ENCODE assay signal across 9 mouse cellular contexts in the genomic region with DNA sequence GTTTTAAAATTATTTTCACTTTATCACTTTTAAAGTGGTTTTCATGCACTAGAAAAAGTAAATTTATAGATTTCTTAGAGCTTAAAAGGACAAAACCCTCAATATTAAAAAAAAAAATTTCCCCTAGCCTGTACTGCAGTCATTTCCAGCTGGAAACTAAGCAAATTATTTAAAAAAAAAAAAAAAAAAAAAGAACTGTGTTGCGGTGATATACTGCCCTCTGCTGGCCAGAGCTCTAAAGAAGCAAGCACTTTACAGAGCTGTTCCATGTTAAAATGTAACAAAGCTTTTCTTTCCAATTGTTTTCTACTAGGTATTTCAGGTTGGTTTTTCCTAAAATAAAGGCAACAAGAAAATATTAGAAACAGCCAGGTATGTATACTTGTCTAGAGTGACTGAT. TPM values are rescaled to one million over a fixed set of nuclear protein-coding genes. Genes with fewer than 3 reads are reported as not detected.
DNase-seq lines count a peak whose midpoint lies in the region.
"Had no signal": no experiment of that assay in that cellular context is flagged by ENCODE, and none has a peak within 500 bp of the region (broad histone marks: within the 10 kb centered on the region; RNA-seq: fewer than 3 reads in every experiment).

No protein-coding gene starts in this region.

- intact Hi-C loops in heart, postnatal 14 days (cut with DNase I), result loop anchor here (2.0 to 10.0 kb wide), 7 partner anchors 129 to 979 kb away; a partner anchor contains a TSS

- DNase-seq in gastrocnemius, adult 18-20 months (ENCODE audit: low spot score), result peak; percentile 21
- no peak for DNase-seq in gastrocnemius, postnatal 25 days
- peak; percentile 15 for DNase-seq in ovary, postnatal 36 days (ENCODE audit: low spot score)
- DNase-seq in ovary, adult 18-20 months (ENCODE audit: low spot score), result no peak
- peak; percentile 40 for DNase-seq in c-Kit-positive CD71-negative TER-119-negative erythroid progenitor cells, embryonic 14.5 days (ENCODE audit: low read depth)
- DNase-seq in heart, postnatal 14 days, result peak; percentile 56 to 70
- peak; percentile 65 for DNase-seq in lung, postnatal 14 days
- peak; percentile 23 for DNase-seq in thymus, postnatal 36 days

RNA-seq across cellular contexts. Expression of a gene that starts 4.4 kb away (rescaled TPM):
- not detected for total RNA-seq in gastrocnemius, adult 18-20 months (2021)
- total RNA-seq in gastrocnemius, postnatal 25 days (2021), result not detected
- not detected for total RNA-seq in heart, postnatal 14 days (2021)
- total RNA-seq: hematopoietic stem cell, adult 5-6 weeks had no signal

RNA-seq across cellular contexts. Expression of a gene that starts 24.8 kb away (rescaled TPM):
- total RNA-seq in gastrocnemius, adult 18-20 months (2021), result under 1 TPM; 0.11 to 0.69 TPM
- under 1 TPM; 0.46 to 0.92 TPM for total RNA-seq in gastrocnemius, postnatal 25 days (2021)
- 1 to 10 TPM; 1.4 to 1.7 TPM for total RNA-seq in heart, postnatal 14 days (2021)

Comparison
In these comparisons a context has a peak if more than half of its experiments do, and no peak if none do; other contexts are left out.
1. DNase-seq: peak in gastrocnemius, adult 18-20 months (single experiment), ovary, postnatal 36 days (single experiment), c-Kit-positive CD71-negative TER-119-negative erythroid progenitor cells, embryonic 14.5 days (single experiment), heart, postnatal 14 days (2 of 2), lung, postnatal 14 days (single experiment) and thymus, postnatal 36 days (2 of 2); none in gastrocnemius, postnatal 25 days (single experiment) and ovary, adult 18-20 months (single experiment).